Mouse (Mus musculus): ENCODE measurements around the gene Akr7a5. TPM values are rescaled to one million over a fixed set of nuclear protein-coding genes. Genes with fewer than 3 reads are reported as not detected.

Gene Akr7a5
- polyA plus RNA-seq, 1 experiment: 209 TPM

GRCm38 (mm10) chr4:139284877-139285276 is 25.7 kb upstream of the Akr7a5 start:
- no peak overlapping the region for H3K27ac ChIP-seq (ENCODE audit: insufficient read depth, low read depth, low read length)
- H3K27me3 ChIP-seq (ENCODE audit: control insufficient read depth, insufficient read depth, low read length): no peaks in the 10 kb centered on the region
- WGBS: 92% methylated on average over 15 of the region's 15 CpGs
- H3K4me3 ChIP-seq (ENCODE audit: low read depth, low read length): no peak overlapping the region
- TF ChIP-seq POLR2A (IDR thresholded peaks at IDR 0.05; ENCODE audit: low read depth, low read length): no peak
- no peak for TF ChIP-seq CTCF (IDR thresholded peaks at IDR 0.05; ENCODE audit: extremely low read depth, insufficient read length, insufficient replicate concordance, low read depth, low read length)
- no peaks in the 10 kb centered on the region for H3K4me1 ChIP-seq (ENCODE audit: control insufficient read depth, insufficient read depth, insufficient read length, low read length)
- peaks cover 86% of the 10 kb centered on the region for H3K36me3 ChIP-seq (ENCODE audit: control insufficient read depth, insufficient read depth, low read length)

GRCm38 (mm10) chr4:139286234-139286633 is 24.3 kb upstream of the Akr7a5 start:
- H3K36me3 ChIP-seq (ENCODE audit: control insufficient read depth, insufficient read depth, low read length): peaks cover 87% of the 10 kb centered on the region
- H3K4me3 ChIP-seq (ENCODE audit: low read depth, low read length): no peak overlapping the region
- H3K27me3 ChIP-seq (ENCODE audit: control insufficient read depth, insufficient read depth, low read length): no peaks in the 10 kb centered on the region
- TF ChIP-seq POLR2A (IDR thresholded peaks at IDR 0.05; ENCODE audit: low read depth, low read length): no peak
- no peak for TF ChIP-seq CTCF (IDR thresholded peaks at IDR 0.05; ENCODE audit: extremely low read depth, insufficient read length, insufficient replicate concordance, low read depth, low read length)
- WGBS: 74% methylated on average over 5 of the region's 5 CpGs
- H3K27ac ChIP-seq (ENCODE audit: insufficient read depth, low read depth, low read length): no peak overlapping the region
- H3K4me1 ChIP-seq (ENCODE audit: control insufficient read depth, insufficient read depth, insufficient read length, low read length): no peaks in the 10 kb centered on the region

- H3K36me3 ChIP-seq (ENCODE audit: control insufficient read depth, insufficient read depth, low read length): peaks cover 84% of the 10 kb centered on the region
- no peaks in the 10 kb centered on the region for H3K27me3 ChIP-seq (ENCODE audit: control insufficient read depth, insufficient read depth, low read length)
- H3K4me1 ChIP-seq (ENCODE audit: control insufficient read depth, insufficient read depth, insufficient read length, low read length): no peaks in the 10 kb centered on the region; the same call in 1 of the 2 replicates
- WGBS: 75% methylated on average over 18 of the region's 18 CpGs
- no peak overlapping the region for H3K4me3 ChIP-seq (ENCODE audit: low read depth, low read length)
- no peak overlapping the region for H3K27ac ChIP-seq (ENCODE audit: insufficient read depth, low read depth, low read length)
- no peak for TF ChIP-seq POLR2A (IDR thresholded peaks at IDR 0.05; ENCODE audit: low read depth, low read length)
- TF ChIP-seq CTCF (IDR thresholded peaks at IDR 0.05; ENCODE audit: extremely low read depth, insufficient read length, insufficient replicate concordance, low read depth, low read length): peak; percentile 97
Observed at GRCm38 (mm10) chr4:139287122-139287863, 23.3 kb upstream of the Akr7a5 start.

- Histone ChIP-seq H3K36me3 (ENCODE audit: control insufficient read depth, insufficient read depth, low read length) (peaks cover 69% of the 10 kb centered on the region), H3K27ac (ENCODE audit: insufficient read depth, low read depth, low read length) (no peak overlapping the region), H3K27me3 (ENCODE audit: control insufficient read depth, insufficient read depth, low read length) (no peaks in the 10 kb centered on the region), H3K4me1 (ENCODE audit: control insufficient read depth, insufficient read depth, insufficient read length, low read length) (no peaks in the 10 kb centered on the region; the same call in 1 of the 2 replicates), H3K4me3 (ENCODE audit: low read depth, low read length) (no peak overlapping the region)
- peak; percentile 72; the same call in 1 of the 2 replicates for TF ChIP-seq CTCF (IDR thresholded peaks at IDR 0.05; ENCODE audit: extremely low read depth, insufficient read length, insufficient replicate concordance, low read depth, low read length)
- no peak for TF ChIP-seq POLR2A (IDR thresholded peaks at IDR 0.05; ENCODE audit: low read depth, low read length)
- WGBS: 70% methylated on average over 10 of the region's 10 CpGs
Observed at GRCm38 (mm10) chr4:139289017-139289416, 21.5 kb upstream of the Akr7a5 start.

GRCm38 (mm10) chr4:139291099-139291498 is 19.4 kb upstream of the Akr7a5 start:
- WGBS: 89% methylated on average over 16 of the region's 16 CpGs
- Histone ChIP-seq H3K4me3 (ENCODE audit: low read depth, low read length) (no peak overlapping the region), H3K27ac (ENCODE audit: insufficient read depth, low read depth, low read length) (no peak overlapping the region), H3K4me1 (ENCODE audit: control insufficient read depth, insufficient read depth, insufficient read length, low read length) (no peaks in the 10 kb centered on the region; the same call in 1 of the 2 replicates), H3K36me3 (ENCODE audit: control insufficient read depth, insufficient read depth, low read length) (peaks cover 55% of the 10 kb centered on the region), H3K27me3 (ENCODE audit: control insufficient read depth, insufficient read depth, low read length) (no peaks in the 10 kb centered on the region)
- TF ChIP-seq CTCF (IDR thresholded peaks at IDR 0.05; ENCODE audit: extremely low read depth, insufficient read length, insufficient replicate concordance, low read depth, low read length) (no peak), POLR2A (IDR thresholded peaks at IDR 0.05; ENCODE audit: low read depth, low read length) (no peak)

- no peak overlapping the region for H3K27ac ChIP-seq (ENCODE audit: insufficient read depth, low read depth, low read length)
- H3K4me3 ChIP-seq (ENCODE audit: low read depth, low read length): no peak overlapping the region
- peaks cover 48% of the 10 kb centered on the region for H3K36me3 ChIP-seq (ENCODE audit: control insufficient read depth, insufficient read depth, low read length)
- H3K27me3 ChIP-seq (ENCODE audit: control insufficient read depth, insufficient read depth, low read length): no peaks in the 10 kb centered on the region
- no peaks in the 10 kb centered on the region; the same call in 1 of the 2 replicates for H3K4me1 ChIP-seq (ENCODE audit: control insufficient read depth, insufficient read depth, insufficient read length, low read length)
- 84% methylated on average over 5 of the region's 5 CpGs for WGBS
- TF ChIP-seq CTCF (IDR thresholded peaks at IDR 0.05; ENCODE audit: extremely low read depth, insufficient read length, insufficient replicate concordance, low read depth, low read length) (no peak), POLR2A (IDR thresholded peaks at IDR 0.05; ENCODE audit: low read depth, low read length) (no peak)
Observed at GRCm38 (mm10) chr4:139292038-139292437, 18.5 kb upstream of the Akr7a5 start.

- Histone ChIP-seq H3K27me3 (ENCODE audit: control insufficient read depth, insufficient read depth, low read length) (no peaks in the 10 kb centered on the region), H3K4me3 (ENCODE audit: low read depth, low read length) (no peak overlapping the region), H3K4me1 (ENCODE audit: control insufficient read depth, insufficient read depth, insufficient read length, low read length) (no peaks in the 10 kb centered on the region), H3K36me3 (ENCODE audit: control insufficient read depth, insufficient read depth, low read length) (peaks cover 30% of the 10 kb centered on the region), H3K27ac (ENCODE audit: insufficient read depth, low read depth, low read length) (no peak overlapping the region)
- 83% methylated on average over 4 of the region's 4 CpGs for WGBS
- TF ChIP-seq POLR2A (IDR thresholded peaks at IDR 0.05; ENCODE audit: low read depth, low read length) (no peak), CTCF (IDR thresholded peaks at IDR 0.05; ENCODE audit: extremely low read depth, insufficient read length, insufficient replicate concordance, low read depth, low read length) (no peak)
Observed at GRCm38 (mm10) chr4:139297566-139297965, 13.0 kb upstream of the Akr7a5 start.
